23 mouse cellular contexts compared by ENCODE assay signal in the genomic region with DNA sequence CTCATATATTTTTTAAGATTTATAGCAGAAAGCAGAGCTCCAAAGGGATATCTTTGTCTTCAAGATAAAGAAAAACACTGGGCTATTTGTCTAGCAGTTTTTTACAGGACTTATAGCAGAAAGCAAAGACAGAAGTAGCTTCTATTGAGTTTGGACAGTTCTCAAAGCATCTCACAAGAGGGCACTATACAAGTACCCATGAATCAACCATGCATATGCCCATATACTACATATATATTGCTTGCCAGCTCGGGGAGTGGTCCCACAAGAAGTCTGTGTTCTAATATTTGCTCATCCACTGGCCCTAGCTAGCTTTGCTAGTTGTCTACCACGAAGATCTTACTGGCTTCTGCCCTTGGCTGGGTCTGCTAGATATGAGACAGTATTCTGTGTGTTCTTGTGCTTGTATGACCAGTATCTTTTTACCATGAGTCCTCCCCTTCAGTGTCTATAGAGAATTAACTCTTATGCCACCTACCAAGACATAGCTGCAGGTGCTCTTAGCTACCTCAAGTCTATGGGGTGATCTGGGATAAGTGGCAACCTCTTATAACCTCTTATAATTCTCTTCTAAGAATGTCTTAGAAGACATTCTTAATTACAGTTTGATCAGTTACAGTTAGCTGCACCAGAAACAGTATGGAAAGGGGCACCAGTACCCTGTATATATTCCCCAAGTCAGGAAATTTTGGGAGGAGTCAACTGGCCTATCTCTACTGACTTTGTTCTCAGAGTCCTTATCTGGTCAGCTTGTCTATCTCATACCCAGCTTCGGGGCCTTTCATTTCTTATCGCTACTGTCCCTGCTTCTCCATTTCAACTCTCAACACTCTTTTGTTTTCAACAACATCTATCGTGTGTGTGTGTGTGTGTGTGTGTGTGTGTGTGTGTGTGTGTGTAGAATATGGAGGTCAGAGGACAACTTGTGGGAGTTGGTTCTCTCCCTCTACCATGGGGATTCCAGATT. TPM values are rescaled to one million over a fixed set of nuclear protein-coding genes. Genes with fewer than 3 reads are reported as not detected.
A peak's percentile ranks its signal among the peaks of the same experiment; 100 is the strongest.
DNase-seq lines count a peak whose midpoint lies in the region; ATAC-seq and TF ChIP-seq lines count a peak whose summit lies in the region.
"Had no signal": no experiment of that assay in that cellular context is flagged by ENCODE, and none has a peak within 500 bp of the region (broad histone marks: within the 10 kb centered on the region; RNA-seq: fewer than 3 reads in every experiment).

No protein-coding gene starts in this region.

- no peak overlapping the region for H3K4me3 ChIP-seq in layer of hippocampus, adult 2 months
- peak overlapping the region; percentile 1 to 22; a peak in 1 of 4 replicates for H3K4me3 ChIP-seq in MEL (ENCODE audit: control insufficient read depth in 1 of 2, insufficient read depth in 1 of 2, low read depth in 2 of 2, low read length in 2 of 2)
- H3K4me3 ChIP-seq: heart, embryonic 15.5 days; hindbrain, embryonic 10.5 days; limb, embryonic 10.5 days had no signal

- peak; percentile 89 to 90 for TF ChIP-seq EP300 in MEL (IDR thresholded peaks at IDR 0.05; ENCODE audit: low read depth in 1 of 2, low read length in 2 of 2)

- no peaks in the 10 kb centered on the region for H3K79me2 ChIP-seq in MEL (ENCODE audit: control insufficient read depth, insufficient read depth, low read length, poor library complexity)

- H3K27me3 ChIP-seq in MEL (ENCODE audit: control insufficient read depth in 1 of 2, insufficient read depth in 2 of 2, low read length in 2 of 2), result no peaks in the 10 kb centered on the region
- H3K27me3 ChIP-seq: heart, embryonic 15.5 days had no signal

- no peak for DNase-seq in layer of hippocampus, adult 2 months (ENCODE audit: low spot score in 2 of 2)
- no peak for DNase-seq in layer of hippocampus, postnatal 10 days (ENCODE audit: low spot score in 2 of 2)
- DNase-seq in MEL (ENCODE audit: low read depth, low spot score), result peak; percentile 71
- no peak for DNase-seq in right cerebral cortex, adult 18-20 months
- no peak for DNase-seq in T-cell, adult 2 months (ENCODE audit: low spot score)
- DNase-seq: adrenal gland, postnatal 14 days; cerebellum, adult 9-11 months; lung, embryonic 14.5 days; thymus, adult 18-20 months had no signal

- no peak overlapping the region for H3K27ac ChIP-seq in layer of hippocampus, adult 2 months
- H3K27ac ChIP-seq in MEL (ENCODE audit: control insufficient read depth, low read depth, low read length), result peak overlapping the region; percentile 59
- H3K27ac ChIP-seq: heart, embryonic 15.5 days; hindbrain, embryonic 10.5 days; limb, embryonic 10.5 days had no signal

- peak; percentile 42 for TF ChIP-seq RAD21 in MEL (IDR thresholded peaks at IDR 0.05; ENCODE audit: low read depth, low read length)

- no peaks in the 10 kb centered on the region for H3K9me3 ChIP-seq in MEL (replicated peaks; ENCODE audit: insufficient read depth, low read length)
- H3K9me3 ChIP-seq: heart, embryonic 15.5 days; hindbrain, embryonic 10.5 days; limb, embryonic 10.5 days had no signal

- H3K4me1 ChIP-seq in MEL (ENCODE audit: control insufficient read depth in 1 of 2, insufficient read depth in 2 of 2, low read length in 2 of 2), result peaks cover 7 to 20% of the 10 kb centered on the region in 2 experiments
- H3K4me1 ChIP-seq: heart, embryonic 15.5 days; hindbrain, embryonic 10.5 days; limb, embryonic 10.5 days had no signal

- ATAC-seq in common myeloid progenitor, adult 5-6 weeks (replicated peaks; ENCODE audit: low read depth, poor library complexity, severe bottlenecking), result peak; percentile 43; the same call in 1 of the 2 replicates
- ATAC-seq in megakaryocyte-erythroid progenitor cell, adult 5-6 weeks (replicated peaks; ENCODE audit: low FRiP score, low TSS enrichment, poor library complexity, severe bottlenecking), result peak; percentile 75
- ATAC-seq: CD4-positive, CD25-positive, alpha-beta regulatory T cell, adult 4 months; forebrain, embryonic 14.5 days had no signal

- TF ChIP-seq CTCF in layer of hippocampus, adult 2 months (conservative IDR thresholded peaks at IDR 0.05), result peak; percentile 33
- peak in 2 of 3 experiments; percentile 21 to 62; a peak in 3 of 6 replicates for TF ChIP-seq CTCF in MEL (IDR thresholded peaks at IDR 0.05 in 2 of 3, conservative IDR thresholded peaks at IDR 0.05 in 1 of 3; ENCODE audit: control insufficient read depth in 1 of 3, insufficient read depth in 1 of 3, low read depth in 2 of 3, low read length in 3 of 3, poor library complexity in 1 of 3, severe bottlenecking in 1 of 3)

- TF ChIP-seq POLR2A in MEL (IDR thresholded peaks at IDR 0.05; ENCODE audit: control insufficient read depth in 1 of 2, insufficient read depth in 1 of 2, low read depth in 1 of 2, low read length in 2 of 2, poor library complexity in 1 of 2), result no peak

- peaks cover 0 to 13% of the 10 kb centered on the region in 2 experiments; a peak in 2 of 4 replicates for H3K36me3 ChIP-seq in MEL (ENCODE audit: control insufficient read depth in 1 of 2, insufficient read depth in 2 of 2, low read length in 2 of 2)
- H3K36me3 ChIP-seq: heart, embryonic 15.5 days; hindbrain, embryonic 10.5 days; limb, embryonic 10.5 days had no signal

- peak overlapping the region; percentile 3; the same call in 1 of the 2 replicates for H3K9ac ChIP-seq in MEL (ENCODE audit: control insufficient read depth, low read depth, low read length, poor library complexity, severe bottlenecking)
- H3K9ac ChIP-seq: heart, embryonic 15.5 days; lung, embryonic 14.5 days had no signal

TF ChIP-seq in MEL, 35 proteins besides CTCF, POLR2A, EP300 and RAD21 (continues in another document):
- no peak for TF ChIP-seq POLR2AphosphoS5 (IDR thresholded peaks at IDR 0.05; ENCODE audit: borderline replicate concordance, low read depth, low read length)
- TF ChIP-seq TAL1 (IDR thresholded peaks at IDR 0.05; ENCODE audit: low read length), result no peak; the same call in 1 of the 2 replicates
- TF ChIP-seq HCFC1 (IDR thresholded peaks at IDR 0.05; ENCODE audit: low read depth, low read length), result peak; percentile 37; the same call in 1 of the 2 replicates
- TF ChIP-seq NRF1 (IDR thresholded peaks at IDR 0.05; ENCODE audit: insufficient read depth, low read depth, low read length, poor library complexity, severe bottlenecking), result 0 out of 2 replicates have a peak, but pooled peaks have one; percentile 4
- no peak for TF ChIP-seq GABPA (IDR thresholded peaks at IDR 0.05; ENCODE audit: low read depth, low read length)
- TF ChIP-seq ZKSCAN1 (IDR thresholded peaks at IDR 0.05; ENCODE audit: low read depth, low read length), result no peak
- TF ChIP-seq MAFK (IDR thresholded peaks at IDR 0.05; ENCODE audit: borderline replicate concordance, low read depth, low read length), result no peak
- TF ChIP-seq BHLHE40 (IDR thresholded peaks at IDR 0.05; ENCODE audit: borderline replicate concordance, low read depth, low read length), result no peak
- TF ChIP-seq SIN3A (IDR thresholded peaks at IDR 0.05; ENCODE audit: low read length), result no peak; the same call in 1 of the 2 replicates
- no peak for TF ChIP-seq MXI1 (IDR thresholded peaks at IDR 0.05; ENCODE audit: low read depth, low read length)
- peak; percentile 82 for TF ChIP-seq RCOR1 (IDR thresholded peaks at IDR 0.05; ENCODE audit: low read depth, low read length)

RNA-seq across cellular contexts. Expression of a gene that starts 6.3 kb away (rescaled TPM):
- total RNA-seq in layer of hippocampus, adult 2 months (2021), result 10 to 100 TPM; 12.2 to 15.1 TPM
- 10 to 100 TPM; 18.5 to 23.5 TPM for total RNA-seq in layer of hippocampus, postnatal 10 days (2021)
- total RNA-seq in MEL (2012; rRNA removed), result 13.2 and 17.9 TPM in 2 replicates
- 10 to 100 TPM in 1 of 2 experiments, not detected in 1; 56.3 TPM for polyA plus RNA-seq in MEL (2012; ENCODE audit: insufficient read depth in 1 of 2, insufficient read length in 2 of 2, low read depth in 1 of 2, low replicate concordance in 2 of 2, missing spikeins in 1 of 2)
- 10.9 and 15.3 TPM in 2 replicates for total RNA-seq in common myeloid progenitor, adult 5-6 weeks (2017)
- 4.9 and 5.8 TPM in 2 replicates for total RNA-seq in megakaryocyte-erythroid progenitor cell, adult 5-6 weeks (2014; fragmentation: Nextera tagmentation)
- total RNA-seq in megakaryocyte-erythroid progenitor cell, adult 5-6 weeks (2017), result 1.4 and 7.3 TPM in 2 replicates

RNA-seq across cellular contexts. Expression of a gene that starts 10.9 kb away (rescaled TPM):
- not detected for total RNA-seq in layer of hippocampus, adult 2 months (2021)
- not detected for total RNA-seq in layer of hippocampus, postnatal 10 days (2021)
- not detected in 2 replicates for total RNA-seq in MEL (2012; rRNA removed)
- polyA plus RNA-seq in MEL (2012; ENCODE audit: insufficient read depth in 1 of 2, insufficient read length in 2 of 2, low read depth in 1 of 2, low replicate concordance in 2 of 2, missing spikeins in 1 of 2), result not detected
- not detected in 2 replicates for total RNA-seq in common myeloid progenitor, adult 5-6 weeks (2017)
- total RNA-seq in megakaryocyte-erythroid progenitor cell, adult 5-6 weeks (2014; fragmentation: Nextera tagmentation), result not detected in 2 replicates
- not detected in 2 replicates for total RNA-seq in megakaryocyte-erythroid progenitor cell, adult 5-6 weeks (2017)
- total RNA-seq: adrenal gland, postnatal 14 days; gastrocnemius, postnatal 4 days; layer of hippocampus, adult 18-20 months; left cerebral cortex, adult 18-20 months; midbrain, postnatal 0 days had no signal
- polyA plus RNA-seq: CD4-positive, CD25-positive, alpha-beta regulatory T cell, adult 4 months; forebrain, embryonic 14.5 days; heart, embryonic 15.5 days; hindbrain, embryonic 10.5 days; intestine, embryonic 14.5 days; kidney, embryonic 16.5 days; limb, embryonic 10.5 days; lung, embryonic 14.5 days; midbrain, postnatal 0 days; neural tube, embryonic 11.5 days had no signal

RNA-seq across cellular contexts. Expression of a gene that starts 11.6 kb away (rescaled TPM):
- total RNA-seq in layer of hippocampus, adult 2 months (2021), result not detected
- not detected for total RNA-seq in layer of hippocampus, postnatal 10 days (2021)
- not detected in 2 replicates for total RNA-seq in MEL (2012; rRNA removed)
- polyA plus RNA-seq in MEL (2012; ENCODE audit: insufficient read depth in 1 of 2, insufficient read length in 2 of 2, low read depth in 1 of 2, low replicate concordance in 2 of 2, missing spikeins in 1 of 2), result not detected
- total RNA-seq in common myeloid progenitor, adult 5-6 weeks (2017), result not detected in 2 replicates
- not detected in 2 replicates for total RNA-seq in megakaryocyte-erythroid progenitor cell, adult 5-6 weeks (2014; fragmentation: Nextera tagmentation)
- total RNA-seq in megakaryocyte-erythroid progenitor cell, adult 5-6 weeks (2017), result not detected in 2 replicates
- total RNA-seq: adrenal gland, postnatal 14 days; gastrocnemius, postnatal 4 days; layer of hippocampus, adult 18-20 months; left cerebral cortex, adult 18-20 months; midbrain, postnatal 0 days had no signal
- polyA plus RNA-seq: CD4-positive, CD25-positive, alpha-beta regulatory T cell, adult 4 months; forebrain, embryonic 14.5 days; heart, embryonic 15.5 days; hindbrain, embryonic 10.5 days; intestine, embryonic 14.5 days; kidney, embryonic 16.5 days; limb, embryonic 10.5 days; lung, embryonic 14.5 days; midbrain, postnatal 0 days; neural tube, embryonic 11.5 days had no signal

RNA-seq across cellular contexts. Expression of a gene that starts 23.0 kb away (rescaled TPM):
- total RNA-seq in layer of hippocampus, adult 2 months (2021), result not detected
- not detected for total RNA-seq in layer of hippocampus, postnatal 10 days (2021)
- total RNA-seq in MEL (2012; rRNA removed), result not detected in 2 replicates
- not detected for polyA plus RNA-seq in MEL (2012; ENCODE audit: insufficient read depth in 1 of 2, insufficient read length in 2 of 2, low read depth in 1 of 2, low replicate concordance in 2 of 2, missing spikeins in 1 of 2)
- total RNA-seq in common myeloid progenitor, adult 5-6 weeks (2017), result not detected in 2 replicates
- total RNA-seq in megakaryocyte-erythroid progenitor cell, adult 5-6 weeks (2014; fragmentation: Nextera tagmentation), result not detected in 2 replicates
- not detected in 2 replicates for total RNA-seq in megakaryocyte-erythroid progenitor cell, adult 5-6 weeks (2017)
- total RNA-seq: adrenal gland, postnatal 14 days; gastrocnemius, postnatal 4 days; layer of hippocampus, adult 18-20 months; left cerebral cortex, adult 18-20 months; midbrain, postnatal 0 days had no signal
- polyA plus RNA-seq: CD4-positive, CD25-positive, alpha-beta regulatory T cell, adult 4 months; forebrain, embryonic 14.5 days; heart, embryonic 15.5 days; hindbrain, embryonic 10.5 days; intestine, embryonic 14.5 days; kidney, embryonic 16.5 days; limb, embryonic 10.5 days; lung, embryonic 14.5 days; midbrain, postnatal 0 days; neural tube, embryonic 11.5 days had no signal

RNA-seq across cellular contexts. Expression of a gene that starts 23.1 kb away (rescaled TPM):
- total RNA-seq in layer of hippocampus, adult 2 months (2021), result not detected
- not detected for total RNA-seq in layer of hippocampus, postnatal 10 days (2021)
- not detected in 2 replicates for total RNA-seq in MEL (2012; rRNA removed)
- polyA plus RNA-seq in MEL (2012; ENCODE audit: insufficient read depth in 1 of 2, insufficient read length in 2 of 2, low read depth in 1 of 2, low replicate concordance in 2 of 2, missing spikeins in 1 of 2), result not detected
- not detected in 2 replicates for total RNA-seq in common myeloid progenitor, adult 5-6 weeks (2017)
- not detected in 2 replicates for total RNA-seq in megakaryocyte-erythroid progenitor cell, adult 5-6 weeks (2014; fragmentation: Nextera tagmentation)
- total RNA-seq in megakaryocyte-erythroid progenitor cell, adult 5-6 weeks (2017), result not detected in 2 replicates
- total RNA-seq: adrenal gland, postnatal 14 days; gastrocnemius, postnatal 4 days; layer of hippocampus, adult 18-20 months; left cerebral cortex, adult 18-20 months; midbrain, postnatal 0 days had no signal
- polyA plus RNA-seq: CD4-positive, CD25-positive, alpha-beta regulatory T cell, adult 4 months; forebrain, embryonic 14.5 days; heart, embryonic 15.5 days; hindbrain, embryonic 10.5 days; intestine, embryonic 14.5 days; kidney, embryonic 16.5 days; limb, embryonic 10.5 days; lung, embryonic 14.5 days; midbrain, postnatal 0 days; neural tube, embryonic 11.5 days had no signal
